Mouse (Mus musculus) heart, adult 2 months (tissue): ENCODE data around the gene Khk.

ENCODE experiments used
- CTCF ChIP-seq: fragments of 200-600 bp; IDR thresholded peaks from 2 replicates; pipeline ENCODE4 v1.8.1; 2022; ENCODE audit warnings: antibody characterized with exemption, mild to moderate bottlenecking, moderate library complexity
- POLR2A ChIP-seq: fragments of 200-500 bp; IDR thresholded peaks from 2 replicates; pipeline ENCODE4 v1.6.1; 2011; ENCODE audit warnings: mild to moderate bottlenecking, low read depth, low read length, control low read depth; ENCODE audit not compliant: insufficient read depth

GRCm38 (mm10) chr5:30919831-30920614 lies 1.2 kb upstream of the Khk start:
- TF ChIP-seq CTCF (no peak), POLR2A (no peak)
